Mouse (Mus musculus) stomach, postnatal 0 days (tissue): ENCODE data around the gene Ergic1.

Experiments used
- CTCF ChIP-seq: IDR thresholded peaks from 2 replicates; pipeline ENCODE4 v1.5.1; 2016; ENCODE audit warnings: antibody characterized with exemption, low read depth, mild to moderate bottlenecking, moderate library complexity
- EP300 ChIP-seq: optimal IDR thresholded peaks from 2 replicates; pipeline ENCODE3; 2016; ENCODE audit warnings: antibody characterized with exemption

DNA sequence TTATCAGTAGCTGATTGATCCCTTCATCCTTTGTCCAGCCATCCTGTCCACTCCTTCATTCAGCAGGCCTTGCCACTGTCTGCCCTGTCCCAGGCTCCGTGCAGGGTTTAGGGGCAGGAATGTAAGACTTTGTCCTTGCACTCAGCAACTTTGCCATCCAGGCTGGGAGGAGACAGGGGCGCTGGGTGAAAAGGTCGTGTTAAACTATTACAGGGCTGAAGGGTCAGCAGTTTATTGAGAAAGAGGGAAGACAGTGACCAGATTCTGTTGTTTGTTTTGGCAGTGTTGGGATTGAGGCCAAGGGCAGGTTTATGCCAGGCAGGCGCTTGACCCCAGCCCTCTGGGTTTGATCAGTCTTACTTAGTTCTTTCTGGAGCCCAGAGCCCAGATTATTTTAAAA is 76.6 kb downstream of the Ergic1 start:
- TF ChIP-seq CTCF (no peak), EP300 (no peak)
